Mouse (Mus musculus) large intestine, adult 2 months (tissue): ENCODE data around the gene Bst2. TPM values are rescaled to one million over a fixed set of nuclear protein-coding genes. Genes with fewer than 3 reads are reported as not detected.

ENCODE experiments used
- DNase-seq: peaks from one replicate; pipeline ENCODE4 v3.0.0-alpha.2; 2012; ENCODE audit warnings: low read depth, low spot score
- WGBS: fragments of 180-500 bp; shearing (Covaris S2); methylation state at CpG from one replicate; pipeline ENCODE4 v1.1.7; 2018; 5-methylcytosine and 5-hydroxymethylcytosine counted together
- polyA plus RNA-seq: library from polyadenylated mRNA; depleted of rRNA; stranded (reverse); fragments of >200 nt; gene quantifications from 2 replicates; pipeline ENCODE4 v1.2.3, GENCODE M21; 2012; rRNA removed

Gene Bst2
- polyA plus RNA-seq, result 114 and 131 TPM in 2 replicates

DNA sequence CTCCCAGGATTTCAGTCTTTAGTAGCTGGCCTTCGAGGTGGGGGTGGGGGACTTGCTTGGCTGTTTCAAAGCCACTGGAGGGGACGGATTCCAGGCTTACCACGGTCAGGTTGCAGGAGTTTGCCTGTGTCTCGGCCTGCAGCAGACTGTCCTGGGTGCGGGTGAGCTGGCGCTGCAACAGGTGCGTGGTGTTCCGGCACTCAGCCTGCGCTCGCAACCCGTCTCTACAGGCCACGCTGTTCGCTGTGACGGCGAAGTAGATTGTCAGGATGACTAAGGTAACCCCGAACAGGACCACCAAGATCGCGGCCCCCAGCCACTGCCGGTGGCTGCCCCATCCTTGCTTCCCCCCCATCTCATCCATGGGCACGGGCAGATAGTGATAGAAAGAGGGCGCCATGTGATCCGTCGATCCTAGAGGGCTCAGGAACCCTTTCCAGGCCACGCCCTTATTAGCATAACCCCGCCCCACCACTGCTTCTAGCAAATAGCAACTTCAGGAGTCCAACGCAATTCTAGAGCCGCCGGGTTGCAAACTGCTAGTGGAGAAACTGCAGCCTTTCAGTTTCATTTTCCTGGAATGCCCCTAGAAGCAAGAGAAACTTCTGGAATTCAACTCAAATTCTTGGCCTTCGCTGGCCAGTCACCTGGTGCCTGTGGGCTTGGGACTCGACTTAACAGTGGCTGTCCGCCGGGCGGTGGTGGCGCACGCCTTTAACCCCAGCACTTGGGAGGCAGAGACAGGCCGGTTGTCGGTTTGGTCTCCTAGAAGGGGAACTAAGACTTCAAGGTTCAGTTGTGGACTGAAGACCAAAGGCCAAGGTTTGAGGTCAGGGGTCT, at the start of gene Bst2:
Bst2 (minus strand) TSS at position 429 of the 840 bp plus-strand sequence.
- 3% methylated on average over 37 of the region's 37 CpGs for WGBS
- peak; percentile 95 for DNase-seq

DNA sequence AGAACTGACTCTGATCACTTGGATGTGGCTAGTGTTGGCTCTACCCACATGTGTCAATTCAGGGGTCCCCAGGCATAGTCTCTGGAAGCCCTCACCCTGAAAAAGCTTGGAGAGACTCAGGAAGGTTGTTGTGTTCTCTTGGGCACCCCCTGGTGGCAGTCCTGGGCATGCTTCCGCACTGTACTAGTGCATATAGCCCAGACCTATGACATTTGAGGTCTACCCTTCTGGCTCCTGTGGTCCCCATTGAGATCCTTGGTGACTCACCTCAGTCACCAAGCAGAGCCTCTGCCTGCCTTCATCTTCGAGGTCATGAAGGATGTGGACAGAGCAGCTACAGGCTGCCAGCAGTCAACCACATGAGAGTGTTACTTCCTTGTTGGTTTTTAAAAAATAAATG, 49.6 kb upstream of the Bst2 start:
- 70% methylated on average over 2 of the region's 2 CpGs for WGBS
- no peak for DNase-seq

DNA sequence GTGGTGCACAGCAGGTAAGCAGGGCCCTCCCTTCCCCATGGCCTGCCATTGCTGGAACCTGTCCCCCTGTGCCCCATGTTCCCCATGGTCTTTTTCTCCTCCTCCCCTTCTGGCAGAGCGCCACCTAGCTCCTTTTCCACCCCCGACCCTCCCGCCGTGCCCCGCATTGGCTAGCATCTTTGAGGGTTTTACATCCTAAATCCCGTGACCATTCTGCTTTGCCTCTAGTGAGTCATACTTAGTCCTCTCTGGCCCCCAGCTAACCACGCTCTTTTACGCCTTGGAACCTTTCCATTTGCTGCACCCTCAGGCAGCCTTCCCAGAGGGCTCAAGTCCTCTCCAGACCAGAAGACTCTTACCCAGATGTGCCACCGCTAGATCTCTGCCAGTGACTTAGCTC, 42.9 kb upstream of the Bst2 start:
- no peak for DNase-seq
- 71% methylated on average over 9 of the region's 9 CpGs for WGBS

DNA sequence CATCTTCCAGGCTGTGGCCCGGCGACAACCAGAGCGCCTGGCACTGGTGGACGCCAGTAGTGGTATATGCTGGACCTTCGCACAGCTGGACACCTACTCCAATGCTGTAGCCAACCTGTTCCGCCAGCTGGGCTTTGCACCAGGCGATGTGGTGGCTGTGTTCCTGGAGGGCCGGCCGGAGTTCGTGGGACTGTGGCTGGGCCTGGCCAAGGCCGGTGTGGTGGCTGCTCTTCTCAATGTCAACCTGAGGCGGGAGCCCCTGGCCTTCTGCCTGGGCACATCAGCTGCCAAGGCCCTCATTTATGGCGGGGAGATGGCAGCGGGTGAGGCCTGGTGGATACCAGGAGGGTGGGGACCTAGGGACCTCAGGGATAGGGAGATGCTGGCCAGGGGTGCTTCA, 42.2 kb upstream of the Bst2 start:
- DNase-seq, result no peak
- 71% methylated on average over 14 of the region's 14 CpGs for WGBS

DNA sequence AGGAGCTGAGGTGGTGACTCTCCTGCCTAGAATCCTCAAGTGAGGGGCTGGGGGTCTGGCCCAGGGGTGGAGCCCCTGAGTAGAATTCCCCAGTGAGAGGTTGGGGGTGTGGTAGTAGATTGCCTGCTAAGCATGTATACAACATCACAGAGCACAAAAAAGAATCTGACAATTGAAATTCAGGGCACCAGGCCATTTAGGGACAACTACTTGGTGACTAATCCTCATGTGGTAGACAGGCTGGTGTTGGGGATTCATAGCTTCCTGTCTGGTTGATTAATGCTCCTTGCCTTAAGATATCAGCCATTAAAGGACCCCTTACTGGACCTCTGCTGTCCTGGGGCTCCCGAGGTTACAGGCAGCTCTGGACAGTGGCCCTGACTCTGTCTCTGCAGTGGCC, 41.8 kb upstream of the Bst2 start:
- 81% methylated on average over 1 of the region's 1 CpGs for WGBS

DNA sequence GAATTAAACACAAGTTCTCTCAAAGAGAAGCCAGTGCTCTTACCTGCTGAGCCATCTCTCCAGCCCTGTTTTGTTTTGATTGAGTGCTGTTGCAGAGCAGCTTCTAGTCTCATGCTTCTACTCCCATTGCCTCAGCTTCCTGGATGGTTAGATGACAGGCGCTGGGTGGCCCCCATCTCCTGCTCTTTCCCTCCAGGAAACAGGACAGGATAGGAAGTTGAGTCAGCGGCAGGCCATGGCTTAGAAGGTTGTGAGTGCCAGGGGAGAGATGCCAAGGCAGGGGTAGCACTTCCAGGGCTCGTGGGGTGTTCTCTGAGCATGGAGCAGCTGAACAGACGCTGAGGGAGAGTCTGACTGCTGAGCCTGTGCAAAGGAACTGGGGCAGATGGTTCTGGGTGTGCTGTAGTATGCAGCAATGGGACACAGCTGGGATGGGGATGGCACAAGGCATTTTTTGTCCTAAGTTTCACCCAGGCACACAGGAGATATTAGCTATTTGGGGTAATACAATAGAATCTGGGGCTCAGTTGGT, 40.7 kb upstream of the Bst2 start:
- DNase-seq, result no peak
- WGBS, result 81% methylated on average over 4 of the region's 4 CpGs

More for the DNA sequence above, 41.8 kb upstream of the Bst2 start:
- no peak for DNase-seq

DNA sequence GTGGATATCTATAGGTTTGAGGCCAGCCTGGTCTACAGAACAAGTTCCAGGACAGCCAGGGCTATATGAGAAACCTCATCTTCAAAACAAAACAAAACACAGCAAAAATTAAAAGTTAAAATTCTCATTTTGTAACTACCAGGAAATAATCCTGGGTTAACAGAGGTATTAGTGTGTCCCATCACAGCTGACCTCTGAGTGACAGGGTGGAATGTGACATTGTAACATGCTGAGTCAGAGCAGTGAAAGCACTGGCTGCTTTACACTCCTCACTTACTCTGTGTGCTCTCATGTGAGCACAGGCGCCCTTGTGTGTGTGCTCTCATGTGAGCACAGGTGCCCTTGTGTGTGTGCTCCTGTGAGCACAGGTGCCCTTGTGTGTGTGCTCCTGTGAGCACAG, 37.8 kb upstream of the Bst2 start:
- DNase-seq, result no peak
- WGBS, result 38% methylated on average over 1 of the region's 1 CpGs

DNA sequence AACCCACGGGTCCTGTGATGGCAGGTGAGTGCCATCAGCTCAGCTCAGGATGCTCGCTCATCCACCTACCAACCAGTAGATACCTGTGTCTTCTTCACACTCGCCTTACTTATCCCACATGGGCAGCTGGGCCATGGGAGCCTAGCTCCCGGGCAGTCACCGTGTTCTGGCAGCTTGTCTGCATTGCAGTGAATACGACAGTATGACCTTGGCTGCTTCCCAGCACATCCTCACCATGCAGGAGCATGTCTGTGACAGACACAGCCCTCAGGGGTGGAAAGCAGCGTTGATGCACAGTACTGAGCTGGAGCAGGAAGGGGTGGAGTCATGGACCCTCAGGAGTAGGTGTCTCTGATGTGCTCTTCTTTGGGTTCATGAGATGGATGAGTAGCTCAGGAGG, 37.2 kb upstream of the Bst2 start:
- WGBS, result 65% methylated on average over 7 of the region's 7 CpGs

DNA sequence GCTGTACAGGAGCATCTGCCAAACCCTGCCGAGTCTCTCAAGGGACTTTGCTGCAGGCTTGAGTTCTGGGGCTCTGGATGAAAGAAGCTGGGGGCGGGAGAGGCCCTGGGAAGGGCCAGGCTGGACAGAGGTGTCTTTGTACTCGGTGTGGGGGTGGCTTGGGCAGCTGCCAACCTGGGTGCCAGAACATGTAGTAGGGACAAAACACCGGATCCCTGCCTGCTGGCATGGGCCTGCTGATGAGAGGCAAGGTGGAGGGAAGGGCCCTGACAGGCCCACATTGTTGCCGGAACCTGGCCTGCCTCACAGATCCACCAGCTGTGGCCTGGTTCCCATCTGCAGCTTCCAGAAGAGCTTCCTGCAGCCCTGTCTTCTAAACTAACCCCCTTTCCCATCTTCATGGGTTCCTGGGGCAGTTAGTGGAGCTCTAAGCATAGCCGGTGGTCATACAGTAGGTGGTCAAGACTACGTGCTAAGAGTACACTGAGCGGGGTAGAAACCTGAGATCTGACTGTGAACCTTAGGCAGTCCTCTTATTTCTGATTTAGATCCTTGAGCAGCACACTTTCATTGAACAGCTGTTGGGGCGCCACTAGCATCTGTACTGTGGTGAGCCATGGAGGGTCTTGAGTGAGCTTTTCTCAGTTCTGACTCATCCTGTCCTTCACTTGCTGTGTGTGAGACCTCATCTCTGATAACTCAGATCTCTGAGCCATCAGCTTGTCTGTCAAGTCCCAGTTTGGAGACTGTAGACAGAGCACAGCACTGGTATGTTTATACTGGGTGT, 35.8 kb upstream of the Bst2 start:
- WGBS, result 46% methylated on average over 9 of the region's 9 CpGs
- DNase-seq, result no peak

More for the DNA sequence above, 37.2 kb upstream of the Bst2 start:
- no peak for DNase-seq

DNA sequence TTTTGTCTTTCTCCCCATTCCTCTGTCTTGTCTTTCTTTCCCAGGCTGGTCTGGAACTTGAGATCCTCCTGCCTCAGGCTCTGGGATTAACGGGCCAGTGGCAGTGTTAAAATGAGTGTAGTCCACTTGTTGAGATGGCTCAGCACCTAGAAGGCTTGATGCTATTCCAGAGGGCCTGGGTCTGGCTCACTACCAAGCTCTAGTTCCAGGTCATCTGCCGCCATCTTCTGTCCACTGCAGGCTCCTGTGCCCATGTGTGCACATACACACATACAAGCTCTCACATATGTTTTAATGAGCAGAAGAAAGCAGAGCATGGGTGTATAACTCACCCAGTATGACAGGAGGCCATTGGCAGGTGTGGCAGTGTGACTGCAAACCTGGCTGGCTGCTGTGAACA, 34.8 kb upstream of the Bst2 start:
- DNase-seq, result no peak
- 64% methylated on average over 2 of the region's 2 CpGs for WGBS

DNA sequence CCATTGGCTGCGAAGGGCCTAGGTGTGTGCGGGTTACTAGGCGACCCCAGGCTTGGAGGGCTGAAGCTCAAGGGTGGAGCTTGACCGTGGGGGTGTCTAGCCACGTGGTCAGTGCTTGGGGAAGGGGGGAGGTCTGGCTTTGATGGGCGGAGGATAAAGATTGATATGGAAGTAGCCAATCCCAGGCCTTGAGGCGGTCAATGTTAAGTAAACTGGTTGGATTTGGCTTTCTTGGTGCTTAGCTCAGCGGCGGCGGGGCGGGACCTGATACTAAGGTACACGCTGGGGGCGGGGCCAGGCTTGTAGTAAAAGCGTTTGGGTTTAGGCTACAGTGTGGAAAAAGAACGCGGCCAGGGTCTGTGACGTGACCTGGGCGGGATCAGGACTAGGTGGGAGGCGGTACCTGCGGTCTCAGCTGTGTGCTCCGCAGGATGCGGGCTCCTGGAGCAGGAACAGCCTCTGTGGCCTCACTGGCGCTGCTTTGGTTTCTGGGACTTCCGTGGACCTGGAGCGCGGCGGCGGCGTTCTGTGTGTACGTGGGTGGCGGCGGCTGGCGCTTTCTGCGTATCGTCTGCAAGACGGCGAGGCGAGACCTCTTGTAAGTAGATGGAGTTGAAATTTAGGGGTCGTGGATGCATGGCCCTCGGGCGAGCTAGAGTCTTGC, 33.2 kb upstream of the Bst2 start:
- under 1% methylated on average over 41 of the region's 41 CpGs for WGBS
- peak; percentile 95 for DNase-seq

DNA sequence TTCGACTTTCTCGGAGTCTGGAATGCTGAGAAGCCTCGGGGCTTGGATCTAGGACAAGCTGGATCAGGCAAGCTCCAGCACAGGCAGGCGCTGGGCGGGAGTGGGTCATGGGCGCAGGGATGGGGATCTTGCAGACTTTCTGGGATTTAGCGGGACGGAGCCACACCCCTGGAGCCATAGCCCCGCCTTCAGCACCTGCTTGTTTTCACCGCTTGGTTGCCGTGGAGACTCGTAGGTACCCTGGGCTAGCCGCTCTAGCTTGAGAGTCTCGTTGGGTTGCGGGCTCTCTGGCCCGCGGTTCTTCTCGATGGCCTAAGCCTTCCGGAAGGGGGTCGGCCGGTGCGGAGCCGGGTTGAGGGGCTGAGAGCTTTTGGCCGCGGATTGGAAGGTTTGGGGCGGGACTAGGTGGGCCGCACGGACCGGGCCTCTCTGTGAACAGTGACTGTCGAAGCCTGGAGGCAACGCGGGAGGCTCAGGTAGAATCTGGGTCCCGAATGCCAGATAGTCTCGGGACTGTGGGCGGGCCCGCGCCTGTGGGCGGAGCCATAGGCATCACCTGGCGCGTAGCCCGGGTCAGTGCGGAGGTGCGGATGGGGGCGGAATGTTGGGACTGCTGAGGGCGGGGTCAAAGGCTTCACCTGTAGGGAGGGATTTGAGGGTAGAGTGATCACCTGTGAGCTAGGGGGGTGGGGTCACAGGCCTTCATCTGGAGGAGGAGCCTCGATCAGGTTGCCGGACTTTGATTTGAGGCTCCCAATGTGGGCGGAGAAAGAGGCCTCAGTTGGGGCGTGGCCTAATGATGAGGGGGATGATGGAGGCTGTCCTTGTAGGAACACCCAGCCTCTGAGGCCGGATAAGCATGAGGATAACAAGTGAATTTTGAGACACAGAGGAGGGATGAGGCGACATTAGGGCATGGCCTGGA, 32.4 kb upstream of the Bst2 start:
- 2% methylated on average over 51 of the region's 51 CpGs for WGBS
- peak; percentile 96 for DNase-seq

DNA sequence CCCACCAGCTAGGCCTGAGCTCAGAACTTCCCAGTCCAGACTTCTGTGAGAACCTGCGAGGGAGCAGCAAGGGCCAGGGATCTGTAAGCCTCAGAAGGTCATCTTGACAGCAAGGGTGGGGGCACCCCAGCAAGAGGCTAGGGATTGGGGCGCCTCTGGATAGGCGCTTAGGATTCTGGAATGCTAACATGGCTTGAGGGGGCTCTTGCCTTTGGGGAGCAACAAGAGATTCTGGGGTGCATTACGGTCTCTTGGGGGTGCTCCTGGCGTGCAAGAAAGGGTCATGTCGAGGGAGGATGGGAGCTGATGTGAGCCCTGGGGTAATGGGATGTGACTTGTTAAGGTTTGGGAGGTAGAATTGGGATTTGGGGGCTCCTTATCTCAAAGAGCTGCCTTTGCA, 31.7 kb upstream of the Bst2 start:
- no peak for DNase-seq
- 30% methylated on average over 6 of the region's 6 CpGs for WGBS

DNA sequence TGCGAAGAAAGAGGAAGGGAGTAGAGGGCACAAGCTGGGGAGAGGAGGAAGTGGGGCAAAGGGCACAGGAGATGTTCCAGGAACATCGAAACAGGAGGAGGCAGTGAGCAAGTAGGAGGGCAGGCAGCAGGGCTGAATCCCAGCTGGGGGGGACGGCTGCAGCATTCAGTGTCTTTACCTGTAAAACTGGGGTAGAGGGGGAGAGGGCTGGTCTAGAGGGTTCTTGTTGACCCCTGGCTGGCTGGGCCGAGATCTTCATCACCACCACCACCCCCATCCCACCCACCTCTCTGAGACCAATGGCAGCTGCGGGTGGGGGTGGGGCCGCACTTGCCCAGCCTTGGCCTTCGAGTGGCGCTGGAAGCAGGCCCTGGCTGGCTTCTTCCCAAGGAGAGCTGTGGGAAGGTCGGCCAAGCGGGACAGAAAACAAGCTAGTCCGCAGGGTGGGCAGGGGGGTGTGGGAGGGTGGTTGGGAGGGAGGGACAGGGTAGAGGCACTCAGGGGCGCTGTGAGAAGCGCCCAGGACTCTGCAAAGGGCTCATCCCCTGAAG, 31.2 kb upstream of the Bst2 start, which contains the start of gene Slc27a1:
Slc27a1 (plus strand) TSS at position 496 of the 551 bp plus-strand sequence.
- no peak for DNase-seq
- WGBS, result 16% methylated on average over 13 of the region's 13 CpGs

DNA sequence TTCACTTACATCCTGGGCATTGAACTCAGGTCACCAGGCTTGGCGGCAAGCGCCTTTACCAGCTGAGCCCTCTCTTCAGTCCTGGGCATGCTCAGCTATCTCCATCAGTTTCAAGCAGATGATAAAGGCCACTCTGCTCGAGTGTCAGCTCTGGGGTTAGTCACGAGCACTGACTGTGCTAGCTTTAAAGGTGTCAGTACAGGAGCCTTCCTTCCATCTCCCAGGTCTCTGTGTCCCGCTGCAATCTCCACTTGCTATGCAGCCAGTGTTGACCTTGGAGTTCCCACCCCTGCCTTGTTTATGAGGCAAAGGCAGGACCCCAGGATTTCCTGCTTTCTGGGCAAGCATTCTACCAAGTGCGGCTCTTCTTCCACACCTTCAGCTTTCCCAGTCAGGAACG, 30.3 kb upstream of the Bst2 start:
- DNase-seq, result no peak
- 72% methylated on average over 7 of the region's 7 CpGs for WGBS

DNA sequence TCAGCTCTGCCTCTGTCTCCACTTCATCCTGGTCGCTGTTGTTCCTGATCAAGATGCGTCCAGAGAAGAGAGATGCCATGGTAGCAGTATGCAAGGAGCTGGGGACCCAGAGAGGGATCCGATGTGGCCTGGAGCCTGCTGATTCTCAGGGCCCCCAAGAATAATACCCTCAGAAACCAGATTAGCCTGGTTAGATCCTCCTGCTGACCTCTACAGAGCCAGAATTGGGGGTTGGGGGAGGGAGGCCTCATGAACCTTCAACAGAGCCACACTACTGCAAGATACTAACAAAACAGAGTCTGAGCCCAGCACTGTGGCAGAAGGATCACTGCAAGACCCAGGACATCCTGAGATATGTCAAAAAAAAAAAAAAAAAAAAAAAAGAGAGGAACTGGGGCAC, 29.2 kb upstream of the Bst2 start, which contains the start of gene Nxnl1:
Nxnl1 (minus strand) TSS at position 101 of the 400 bp plus-strand sequence.
- WGBS, result 85% methylated on average over 3 of the region's 3 CpGs
- no peak for DNase-seq

DNA sequence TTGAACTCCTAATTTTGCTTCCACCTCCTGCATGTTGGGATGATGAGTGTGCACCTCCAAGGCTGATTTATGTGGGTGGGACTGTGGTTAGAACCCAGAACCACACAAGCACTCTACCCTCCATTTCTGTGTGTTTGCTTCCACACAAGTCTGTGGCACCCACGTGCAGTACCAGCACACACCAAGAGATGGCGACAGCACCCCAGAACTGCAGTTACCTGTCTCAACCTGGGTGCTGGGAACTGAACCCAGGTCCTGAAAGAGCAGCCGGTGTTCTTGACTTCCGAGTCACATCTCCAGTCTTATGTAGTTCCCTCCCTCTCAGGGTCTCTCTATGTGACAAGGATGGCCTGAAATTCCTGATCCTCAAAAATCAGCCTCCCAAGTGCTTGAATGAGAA, 26.7 kb upstream of the Bst2 start:
- 89% methylated on average over 4 of the region's 4 CpGs for WGBS

DNA sequence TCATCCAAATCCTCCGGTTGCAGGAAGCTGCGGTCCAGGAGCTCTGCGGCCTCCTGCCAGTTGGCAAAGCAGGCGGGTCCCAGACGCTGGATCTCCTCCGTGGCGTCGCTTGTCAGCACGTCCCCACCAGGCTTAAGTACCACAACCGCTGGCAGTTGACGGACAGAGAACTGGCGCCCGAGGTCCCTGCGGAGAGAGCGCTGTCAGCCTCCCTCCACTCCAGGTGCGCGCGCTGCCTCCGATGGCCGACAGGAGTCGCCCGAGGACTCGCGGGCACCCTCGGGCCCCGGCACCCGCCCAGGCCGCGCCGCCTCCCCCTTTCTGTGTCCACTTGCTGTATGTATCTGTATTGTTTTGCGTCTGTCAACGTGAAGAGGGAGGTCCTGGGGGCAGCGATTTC, 25.5 kb upstream of the Bst2 start:
- WGBS, result 1% methylated on average over 33 of the region's 33 CpGs
- DNase-seq, result no peak

More for the DNA sequence above, 26.7 kb upstream of the Bst2 start:
- no peak for DNase-seq

DNA sequence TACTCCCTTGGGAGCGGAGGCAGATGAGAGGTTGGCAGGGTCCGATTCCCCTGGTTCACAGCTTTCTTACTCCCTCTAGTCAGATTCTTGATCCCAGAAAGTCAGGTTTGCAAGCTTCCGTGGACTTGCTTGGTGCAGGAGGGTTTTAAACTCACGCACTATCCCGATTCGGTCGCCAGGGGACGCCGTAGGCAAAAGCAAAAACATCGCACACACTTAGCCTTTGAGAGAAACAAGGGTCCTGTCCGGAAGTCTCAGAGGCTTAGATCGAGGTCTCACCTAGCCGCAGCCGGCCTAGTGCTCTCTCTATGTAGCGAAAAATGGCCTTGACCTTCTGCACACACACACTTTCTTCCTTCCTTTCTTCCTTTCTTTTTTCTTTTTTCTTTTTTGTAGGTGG, 24.1 kb upstream of the Bst2 start:
- no peak for DNase-seq
- 5% methylated on average over 15 of the region's 15 CpGs for WGBS
